Mouse (Mus musculus) ovary, postnatal 36 days (tissue): ENCODE results near the gene Olfr1065.
"Not testable (repeated sequence)": the region's sequence is repeated elsewhere in the genome, so short reads cannot be mapped to it uniquely, and the experiment has no call there.

Source experiments
- DNase-seq: peaks from one replicate; pipeline ENCODE4 v3.0.0; 2022; ENCODE audit warnings: low spot score, mixed read lengths

Gene Olfr1065

DNA sequence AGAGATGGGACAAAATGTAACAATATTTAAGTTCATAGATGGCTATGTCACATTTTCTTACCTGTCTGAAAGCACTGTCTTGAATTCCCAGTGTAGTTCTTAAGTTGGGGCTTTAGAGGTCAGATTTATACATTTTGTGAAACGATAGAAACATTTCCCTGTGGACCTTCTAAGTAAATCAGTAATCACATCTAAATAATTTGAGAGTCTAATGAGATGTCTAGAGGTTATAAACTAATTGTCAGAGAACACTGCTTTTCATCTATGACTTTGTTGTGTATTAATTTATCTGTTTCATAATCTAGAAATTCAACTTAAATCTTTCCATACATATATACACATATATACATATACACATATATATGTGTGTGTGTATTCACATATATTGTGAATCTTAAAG lies at the start of gene Olfr1065:
Gene Olfr1065 (minus strand): TSS at position 101 of the 400 bp plus-strand sequence.
- DNase-seq = not testable (repeated sequence)

DNA sequence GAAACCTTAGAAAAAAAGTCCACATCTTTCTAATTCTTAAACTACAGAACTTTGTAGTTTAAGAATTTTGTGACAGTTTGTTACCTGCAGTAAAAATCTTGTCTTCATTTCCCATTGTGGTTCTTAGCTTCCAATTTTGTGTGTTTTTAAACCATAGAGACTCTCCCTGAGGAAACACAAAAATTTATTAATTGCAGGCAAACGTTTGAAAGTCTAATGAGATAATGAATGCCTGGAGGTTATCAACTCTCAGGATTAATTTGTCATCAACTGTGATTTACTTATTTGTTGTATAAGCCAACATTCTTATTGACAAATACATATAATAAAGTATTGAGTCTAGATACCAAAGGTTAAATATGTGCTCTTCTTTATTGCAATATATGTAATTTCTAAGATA lies 36.9 kb upstream of the Olfr1065 start, which contains the start of gene Olfr228:
Gene Olfr228 (minus strand): TSS at position 101 of the 400 bp plus-strand sequence.
- DNase-seq = no peak

DNA sequence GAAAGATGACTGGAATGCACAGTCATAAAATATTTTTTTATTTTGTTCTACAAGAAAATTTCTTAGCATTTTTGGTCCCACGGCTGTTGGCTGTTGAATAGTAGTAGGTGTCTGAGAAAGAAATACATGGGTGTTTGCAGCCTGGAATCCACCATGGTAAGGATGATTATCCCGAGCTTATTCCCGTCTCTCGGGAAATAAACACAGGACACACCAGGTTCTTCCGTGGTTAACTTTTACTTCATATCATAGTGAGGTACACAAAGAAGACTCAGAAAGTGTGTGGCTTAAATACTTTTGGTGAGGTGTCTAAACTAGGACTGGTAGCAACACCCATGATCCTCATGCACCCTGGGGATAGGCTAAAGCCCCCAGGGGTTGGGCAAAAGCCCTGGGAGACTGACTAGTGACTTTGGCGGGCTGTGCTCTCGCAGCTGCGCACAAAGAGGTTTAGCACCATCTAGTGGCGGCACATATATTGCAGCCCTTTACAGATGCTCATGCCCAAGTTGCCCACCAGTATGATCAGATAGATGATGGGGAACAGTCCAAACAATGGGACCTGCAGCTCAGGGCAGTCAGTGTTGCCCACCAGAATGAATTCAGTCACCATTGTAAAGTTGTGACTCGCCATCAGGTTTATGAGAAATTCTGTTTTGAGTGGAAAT lies 14.2 kb upstream of the Olfr1065 start:
- peak; percentile 30 for DNase-seq

DNA sequence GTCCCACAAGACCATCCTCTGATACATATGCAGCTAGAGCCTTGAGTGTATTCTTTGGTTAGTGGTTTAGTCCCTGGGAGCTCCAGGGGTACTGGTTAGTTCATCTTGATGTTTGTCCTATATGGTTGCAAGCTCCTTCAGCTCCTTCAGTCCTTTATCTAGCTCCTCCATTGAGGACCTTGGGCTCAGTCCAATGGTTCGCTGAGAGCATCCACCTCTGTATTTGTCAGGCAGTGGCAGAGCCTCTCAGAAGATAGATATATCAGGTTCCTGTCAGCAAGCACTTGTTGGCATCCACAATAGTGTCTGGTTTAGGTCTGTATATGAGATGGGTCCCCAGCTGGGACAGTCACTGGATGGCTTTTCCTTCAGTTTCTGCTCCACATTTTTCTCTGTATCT lies 10.0 kb upstream of the Olfr1065 start:
- no peak for DNase-seq

DNA sequence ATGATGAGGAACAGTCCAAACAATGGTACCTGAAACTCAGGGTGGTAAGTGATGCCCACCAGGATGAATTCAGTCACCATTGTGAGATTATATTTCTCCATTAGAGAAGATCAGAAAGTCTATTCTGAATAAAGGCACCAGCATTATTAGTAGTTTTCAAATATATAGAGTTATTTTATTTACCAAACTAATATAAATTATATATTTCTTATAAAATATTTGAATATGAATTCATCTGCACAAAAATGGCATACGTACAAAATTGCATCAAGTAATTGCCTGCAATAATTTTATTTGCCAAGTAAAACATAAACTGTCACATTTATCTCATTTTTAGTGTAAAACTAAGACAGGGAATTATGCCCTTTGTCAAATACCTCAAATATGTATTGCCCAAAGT lies 5.8 kb upstream of the Olfr1065 start, which contains the start of gene Olfr1066:
Gene Olfr1066 (minus strand): TSS at position 101 of the 400 bp plus-strand sequence.
- DNase-seq = no peak

DNA sequence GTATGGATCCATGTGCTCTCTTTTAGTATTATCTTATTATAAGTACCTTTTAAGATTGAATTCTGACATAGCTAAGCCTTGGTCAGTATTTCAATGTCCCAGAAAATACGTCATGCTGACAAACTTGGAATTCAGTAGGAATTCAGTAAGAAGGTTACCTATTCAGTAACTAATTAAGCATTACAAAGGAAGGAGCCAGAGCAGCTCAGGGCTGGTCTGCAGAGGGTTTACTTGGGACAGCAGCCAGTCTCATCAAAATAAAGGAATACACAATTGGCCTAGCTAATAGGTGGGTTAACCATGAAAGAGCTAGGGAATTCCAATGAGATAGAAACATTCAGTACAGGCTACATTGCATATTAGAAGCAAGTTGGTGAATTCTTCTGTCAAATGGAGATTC lies 8.3 kb downstream of the Olfr1065 start:
- not testable (repeated sequence) for DNase-seq

DNA sequence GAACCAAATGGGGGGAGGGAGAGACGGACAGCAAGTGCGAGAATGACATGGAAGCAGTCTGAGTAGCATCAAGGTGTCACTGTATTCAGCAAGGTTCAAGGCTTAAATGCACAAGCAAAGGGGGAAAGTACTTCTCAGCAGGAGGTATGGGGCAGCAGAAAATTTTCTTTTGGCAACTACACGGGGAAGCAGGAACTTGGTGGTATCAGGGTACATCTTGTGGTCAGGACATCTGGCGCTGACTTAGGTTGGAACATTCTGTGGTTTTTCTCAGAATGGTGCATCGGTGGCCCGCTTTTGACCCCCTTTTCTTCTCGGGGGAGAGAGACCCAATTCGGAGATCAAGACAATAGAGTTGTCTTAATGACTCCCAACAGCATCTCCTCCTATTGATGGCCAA lies 21.9 kb downstream of the Olfr1065 start:
- DNase-seq = not testable (repeated sequence)

DNA sequence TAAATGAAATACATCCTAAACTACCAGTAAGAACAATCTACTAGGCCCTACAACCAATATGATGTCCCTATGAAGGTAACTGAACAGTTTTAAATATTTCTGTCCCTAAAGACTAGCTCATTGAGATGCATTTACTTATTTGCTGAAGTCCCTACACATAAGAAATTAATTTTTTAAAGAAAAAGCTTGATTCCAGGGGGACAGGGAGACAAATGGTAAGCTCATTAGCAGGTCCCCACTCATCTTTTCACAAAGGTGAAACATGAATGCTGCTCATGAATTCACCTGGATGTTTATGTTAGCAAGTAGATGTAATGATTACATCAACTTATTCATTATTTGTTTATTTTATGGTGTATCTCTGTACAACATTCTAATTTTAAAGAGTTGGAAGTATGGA lies 23.7 kb downstream of the Olfr1065 start, which contains the start of gene Olfr1062:
Gene Olfr1062 (minus strand): TSS at position 101 of the 400 bp plus-strand sequence.
- not testable (repeated sequence) for DNase-seq

DNA sequence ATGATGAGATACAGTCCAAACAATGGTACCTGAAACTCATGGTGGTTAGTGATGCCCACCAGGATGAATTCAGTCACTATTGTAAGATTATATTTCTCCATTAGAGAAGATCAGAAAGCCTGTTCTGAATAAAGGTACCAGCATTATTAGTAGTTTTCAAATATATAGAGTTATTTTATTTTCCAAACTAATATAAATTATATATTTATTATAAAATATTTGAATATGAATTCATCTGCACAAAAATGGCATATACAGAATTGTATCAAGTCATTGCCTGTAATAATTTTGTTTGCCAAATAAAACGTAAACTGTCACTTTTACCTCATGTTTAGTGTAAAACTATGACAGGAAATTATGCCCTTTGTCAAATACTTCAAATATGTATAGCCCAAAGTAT lies 36.4 kb downstream of the Olfr1065 start, which contains the start of gene Olfr1061:
Gene Olfr1061 (minus strand): TSS at position 101 of the 400 bp plus-strand sequence.
- no peak for DNase-seq

DNA sequence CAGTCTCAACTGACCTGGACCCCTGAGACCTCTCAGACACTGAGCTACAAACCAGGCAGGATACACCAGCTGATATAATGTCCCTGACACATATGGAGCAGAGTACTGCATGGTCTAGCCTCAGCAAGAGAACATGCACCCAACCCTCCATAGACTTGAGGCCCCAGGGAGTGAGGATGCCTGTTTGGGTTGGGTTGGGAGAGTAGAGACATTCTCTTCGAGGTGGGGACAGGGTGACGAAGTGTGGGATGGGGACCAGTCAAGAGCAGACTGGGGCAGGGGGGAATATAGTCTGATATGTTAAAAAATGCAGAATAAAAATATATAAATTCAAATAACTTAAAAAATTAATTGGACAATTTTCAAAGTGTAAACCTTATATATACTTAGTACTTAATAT lies 55.3 kb downstream of the Olfr1065 start:
- no peak for DNase-seq
